Mouse (Mus musculus) left cerebral cortex, adult 9 months (tissue): ENCODE measurements at regions not wholly inside any gene's neighbourhood (a gene's known extent, or its start where the extent isn't known, plus 50 kb on each side); places are given as distances from the start of the nearest gene placed in this dataset.
A peak's percentile ranks its signal among the peaks of the same experiment; 100 is the strongest.

Source experiments
- DNase-seq, 2 experiments: peaks; one replicate each; pipeline ENCODE4 v3.0.0; 2022; ENCODE audit warnings: low spot score in 2 of 2

- DNase-seq = no peak
These were observed 77.3 kb upstream of the Gm26897 start for GRCm38 (mm10) chr5:111656436-111656835.

GRCm38 (mm10) chr5:111657759-111658429 is 75.8 kb upstream of the Gm26897 start:
- DNase-seq = no peak

DNA sequence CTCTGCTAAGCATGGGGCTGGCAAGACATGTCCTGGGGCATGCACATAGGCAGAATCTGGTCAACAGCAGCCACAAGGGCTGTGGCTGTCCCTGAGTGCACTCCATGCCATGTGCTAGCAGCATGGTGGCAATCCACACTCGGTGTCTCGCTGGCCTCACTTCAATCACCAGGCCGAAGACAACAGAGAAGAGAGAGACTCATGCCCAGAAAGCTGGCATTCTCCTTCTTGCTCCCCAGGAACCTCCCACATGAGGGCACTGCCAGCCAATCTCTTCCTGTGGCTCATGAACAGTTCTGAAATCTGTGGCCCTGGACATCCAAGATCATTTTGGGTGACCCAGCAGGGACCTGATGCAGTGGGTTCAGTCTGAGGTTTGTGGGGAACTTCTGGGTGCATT is 74.5 kb upstream of the Gm26897 start:
- no peak for DNase-seq

- no peak for DNase-seq
These were observed 73.3 kb upstream of the Gm26897 start for GRCm38 (mm10) chr5:111660447-111660846.

- DNase-seq = no peak
These were observed 72.8 kb upstream of the Gm26897 start for GRCm38 (mm10) chr5:111660968-111661367.

DNA sequence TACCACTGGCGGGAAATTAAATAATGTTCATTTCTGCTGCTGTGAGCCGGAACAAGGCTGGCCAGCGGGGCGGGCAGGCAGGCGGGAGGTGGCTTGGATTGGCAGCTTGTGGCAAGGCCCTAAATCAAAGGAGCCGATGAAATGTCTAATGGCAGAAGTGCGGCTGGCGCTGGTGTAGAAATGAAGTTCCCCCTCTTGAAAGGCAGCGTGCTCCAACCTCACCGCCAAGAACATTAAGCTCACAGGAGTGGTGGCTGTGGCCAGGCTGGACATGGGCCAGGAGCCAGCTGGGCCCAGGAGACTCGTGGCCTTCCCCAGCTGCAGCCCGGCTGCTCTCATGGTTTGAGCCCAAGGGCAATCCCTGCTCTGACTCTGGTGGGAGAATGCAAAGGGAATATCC is 71.8 kb upstream of the Gm26897 start:
- no peak for DNase-seq

DNA sequence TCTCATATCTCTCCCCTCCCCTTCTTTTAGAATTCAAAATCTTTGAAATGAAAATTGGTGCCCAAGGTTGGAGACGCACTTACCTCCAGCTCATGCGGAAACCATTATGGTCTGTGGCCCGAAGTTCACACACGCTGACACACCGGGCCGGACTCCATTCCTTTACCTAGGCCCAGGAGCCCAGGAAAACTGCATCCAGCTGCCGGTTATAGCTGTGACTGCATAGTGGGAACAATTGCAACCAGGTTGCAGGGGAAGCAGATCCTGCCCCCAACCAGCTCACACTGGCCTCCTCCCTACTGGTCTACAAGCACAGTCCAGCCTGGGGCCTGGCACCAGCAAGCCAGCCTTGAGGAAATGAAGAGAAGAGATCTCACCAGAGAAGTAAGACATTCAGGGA is 69.9 kb upstream of the Gm26897 start:
- no peak for DNase-seq

- DNase-seq = no peak
These were observed 68.3 kb upstream of the Gm26897 start for GRCm38 (mm10) chr5:111665406-111665805.

DNA sequence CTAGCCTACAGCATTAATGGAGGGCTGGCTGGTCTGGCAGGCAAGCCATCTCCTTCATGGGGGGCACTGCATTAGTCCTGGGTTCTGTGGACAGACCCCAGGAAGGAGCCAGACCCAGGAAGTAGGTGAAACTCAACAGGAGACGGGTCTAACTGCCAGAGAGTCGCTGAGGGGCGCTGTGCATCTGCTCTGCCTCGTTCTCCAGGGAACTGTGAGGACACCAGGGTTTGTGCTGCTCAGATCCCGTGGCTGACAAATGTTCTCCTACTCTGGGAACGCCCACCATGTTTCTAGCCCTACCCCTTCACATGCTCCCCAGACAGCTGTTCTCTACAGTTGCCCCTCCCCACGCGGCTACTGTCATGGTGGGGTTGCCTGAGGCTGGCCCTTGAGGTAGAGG is 67.7 kb upstream of the Gm26897 start:
- no peak for DNase-seq

- no peak for DNase-seq
These were observed 65.8 kb upstream of the Gm26897 start for GRCm38 (mm10) chr5:111667901-111668300.

DNA sequence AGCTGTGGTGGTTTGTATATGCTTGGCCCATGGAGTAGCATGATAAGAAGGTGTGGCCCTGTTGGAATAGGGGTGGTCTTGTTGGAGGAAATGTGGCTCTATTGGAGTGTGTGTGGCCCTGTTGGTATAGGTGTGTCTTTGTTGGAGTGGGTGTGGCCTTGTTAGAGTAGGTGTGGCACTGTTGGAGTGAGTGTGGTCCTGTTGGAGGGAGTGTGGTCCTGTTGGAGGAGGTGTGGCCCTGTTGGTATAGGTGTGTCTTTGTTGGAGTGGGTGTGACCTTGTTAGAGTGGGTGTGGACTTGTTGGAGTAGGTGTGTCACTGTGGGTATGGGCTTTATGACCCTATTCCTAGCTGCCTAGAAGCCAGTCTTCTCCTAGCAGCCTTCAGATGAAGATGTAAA is 64.6 kb upstream of the Gm26897 start:
- DNase-seq = no peak

GRCm38 (mm10) chr5:111671762-111672161 is 62.0 kb upstream of the Gm26897 start:
- DNase-seq = no peak

- DNase-seq = no peak
These were observed 58.6 kb upstream of the Gm26897 start for GRCm38 (mm10) chr5:111674976-111675672.

DNA sequence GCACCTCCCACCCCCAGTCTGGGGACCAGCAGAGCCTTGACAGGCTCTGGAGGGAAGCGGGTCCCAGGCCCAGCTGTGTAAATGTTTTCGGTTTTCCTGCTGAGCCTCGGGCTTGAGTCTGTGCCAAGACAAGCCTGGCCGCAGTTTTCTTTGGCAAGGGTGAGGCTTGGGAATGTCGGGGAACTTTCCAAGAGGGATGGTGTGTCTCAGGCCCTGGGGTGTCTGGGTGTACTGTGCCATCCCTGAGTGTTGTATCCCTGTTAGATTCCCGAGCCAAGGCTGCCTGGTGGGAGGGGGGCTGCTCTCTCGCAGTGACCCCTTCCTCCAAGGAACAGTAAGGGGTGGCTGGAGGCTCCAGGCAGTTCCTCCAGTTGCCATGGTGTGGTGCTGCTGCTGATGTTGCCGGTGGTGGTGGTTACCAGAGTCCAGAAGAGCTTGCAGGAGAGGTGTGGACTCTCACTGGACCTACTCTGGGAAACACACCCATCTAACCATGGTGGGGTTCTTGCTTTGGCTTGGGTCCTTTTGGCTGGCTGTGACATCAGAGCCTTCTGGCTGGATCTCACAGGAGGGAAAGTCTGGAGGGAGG is 58.0 kb upstream of the Gm26897 start:
- peak in 1 of 2 experiments; percentile 28 for DNase-seq

DNA sequence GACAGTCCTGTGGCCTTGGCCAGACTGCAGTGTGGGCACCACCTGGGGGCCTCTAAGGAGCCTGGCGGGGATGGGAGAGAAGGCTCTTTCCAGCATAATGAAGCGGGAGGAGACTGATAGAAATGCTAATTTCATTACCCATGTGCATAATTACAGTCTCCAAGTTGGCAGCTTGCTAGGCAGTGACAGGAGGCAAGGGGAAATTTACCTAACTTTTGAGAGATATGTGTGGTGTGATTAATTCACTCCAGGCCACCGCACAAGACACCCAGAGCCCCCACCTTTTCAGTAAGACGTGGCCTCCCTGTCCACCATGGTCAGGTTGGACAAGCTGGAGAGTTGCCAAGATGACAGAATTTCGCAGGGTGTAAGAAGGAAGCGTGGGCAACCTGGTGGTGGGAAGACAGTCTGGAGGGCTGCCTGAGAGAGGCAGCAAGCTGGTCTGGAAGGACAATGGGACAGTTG is 55.8 kb upstream of the Gm26897 start:
- DNase-seq = peak in 1 of 2 experiments; percentile 44

GRCm38 (mm10) chr5:111678496-111678895 is 55.2 kb upstream of the Gm26897 start:
- no peak for DNase-seq

- peak in 1 of 2 experiments; percentile 46 for DNase-seq
These were observed 52.2 kb upstream of the Gm26897 start for GRCm38 (mm10) chr5:111681362-111682028.

DNA sequence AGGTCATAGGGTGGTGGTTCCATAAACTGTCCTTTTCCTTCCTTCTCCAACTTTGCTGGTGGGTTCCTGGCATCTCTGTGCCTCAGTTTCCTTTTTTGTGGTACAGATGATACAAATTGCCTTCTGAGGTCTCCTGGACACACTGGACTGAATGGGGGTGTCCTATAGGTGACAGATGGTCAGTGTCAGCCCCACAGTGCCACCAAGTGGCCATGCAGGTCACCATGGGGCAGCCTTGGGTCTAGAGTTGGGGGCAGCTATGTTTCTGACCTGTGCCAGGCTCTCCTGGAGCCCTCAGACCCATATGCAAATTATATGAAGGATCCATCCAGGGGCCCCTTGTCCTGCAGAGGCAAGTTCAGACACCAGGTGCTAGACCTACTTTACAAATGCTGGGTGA is 50.8 kb upstream of the Gm26897 start:
- DNase-seq = no peak
